In genomic region chr16:85549971-85550567, GRCm38 (mm10) we compare ENCODE assay signal across 7 mouse cellular contexts. TPM values are rescaled to one million over a fixed set of nuclear protein-coding genes. Genes with fewer than 3 reads are reported as not detected.
DNase-seq lines count a peak whose midpoint lies in the region; ATAC-seq and TF ChIP-seq lines count a peak whose summit lies in the region.

No protein-coding gene starts in this region.

- DNase-seq in ES-E14 (ENCODE audit: low read depth, low spot score) = no peak
- DNase-seq in adrenal gland, postnatal 25 days = peak; percentile 25
- DNase-seq in kidney, adult 18-20 months = peak; percentile 38
- DNase-seq in lung, embryonic 14.5 days = peak; percentile 54

- no peak for TF ChIP-seq CTCF in lung, embryonic 14.5 days (IDR thresholded peaks at IDR 0.05; ENCODE audit: low read depth)
- TF ChIP-seq CTCF in small intestine, adult 2 months (IDR thresholded peaks at IDR 0.05; ENCODE audit: extremely low read depth, insufficient read length, insufficient replicate concordance, low read depth, low read length) = no peak

- H3K27ac ChIP-seq in ES-E14 (ENCODE audit: insufficient read depth, low read depth, low read length, poor library complexity, severe bottlenecking) = no peak overlapping the region
- H3K27ac ChIP-seq in lung, embryonic 14.5 days (ENCODE audit: low read depth) = peak overlapping the region; percentile 47; the same call in 1 of the 2 replicates
- H3K27ac ChIP-seq in small intestine, adult 2 months (ENCODE audit: insufficient read depth, low read depth, low read length) = peak overlapping the region; percentile 31; the same call in 1 of the 2 replicates

- H3K27me3 ChIP-seq in lung, embryonic 14.5 days (ENCODE audit: insufficient read depth, low read length) = no peaks in the 10 kb centered on the region
- no peaks in the 10 kb centered on the region for H3K27me3 ChIP-seq in small intestine, adult 2 months (ENCODE audit: control insufficient read depth, insufficient read depth, low read length)

- H3K36me3 ChIP-seq in ES-E14 (ENCODE audit: control insufficient read depth, insufficient read depth, low read length, poor library complexity, severe bottlenecking) = no peaks in the 10 kb centered on the region
- H3K36me3 ChIP-seq in lung, embryonic 14.5 days (ENCODE audit: insufficient read depth) = no peaks in the 10 kb centered on the region
- no peaks in the 10 kb centered on the region for H3K36me3 ChIP-seq in small intestine, adult 2 months (ENCODE audit: control insufficient read depth, insufficient read depth, low read length)

- 0 out of 4 replicates have a peak, but pooled peaks cover 0 to 2% of the 10 kb centered on the region in 2 experiments for H3K4me1 ChIP-seq in ES-E14 (ENCODE audit: control insufficient read depth in 2 of 2, insufficient read depth in 2 of 2, low read length in 2 of 2, poor library complexity in 1 of 2)
- no peaks in the 10 kb centered on the region for H3K4me1 ChIP-seq in lung, embryonic 14.5 days (ENCODE audit: insufficient read depth)
- peaks cover 6% of the 10 kb centered on the region for H3K4me1 ChIP-seq in small intestine, adult 2 months (ENCODE audit: control insufficient read depth, insufficient read depth, insufficient read length, low read length)

- WGBS in lung, embryonic 14.5 days = 2% methylated on average over 25 of the region's 25 CpGs
- WGBS in small intestine, adult 2 months = 5% methylated on average over 25 of the region's 25 CpGs

- ATAC-seq in granulocyte monocyte progenitor cell, adult 5-6 weeks (replicated peaks; ENCODE audit: poor library complexity, severe bottlenecking) = 0 out of 2 replicates have a peak, but pooled peaks have one; percentile 26
- ATAC-seq in lung, embryonic 14.5 days (ENCODE audit: insufficient read depth) = peak; percentile 81
- no peak for ATAC-seq in activated CD4-positive, CD25-positive, alpha-beta regulatory T cell, adult 4 months

- H3K4me2 ChIP-seq in lung, embryonic 14.5 days = peak overlapping the region; percentile 80

- no peak for TF ChIP-seq POLR2A in small intestine, adult 2 months (IDR thresholded peaks at IDR 0.05; ENCODE audit: low read depth, low read length)

- H3K4me3 ChIP-seq in ES-E14 (ENCODE audit: insufficient read depth in 1 of 2, low read depth in 1 of 2, low read length in 2 of 2, poor library complexity in 1 of 2, severe bottlenecking in 1 of 2) = peak overlapping the region; percentile 71 to 91
- H3K4me3 ChIP-seq in lung, embryonic 14.5 days (ENCODE audit: low read depth, low read length) = peak overlapping the region; percentile 48
- H3K4me3 ChIP-seq in small intestine, adult 2 months (ENCODE audit: low read depth, low read length) = peak overlapping the region; percentile 62

- H3K9ac ChIP-seq in ES-E14 (ENCODE audit: insufficient read depth, low read depth, low read length, poor library complexity, severe bottlenecking) = peak overlapping the region; percentile 50
- H3K9ac ChIP-seq in lung, embryonic 14.5 days = peak overlapping the region; percentile 53

- in situ Hi-C loops in ES-E14 (cut with MboI; ENCODE audit: low sequenced_read_pairs in 2 of 2, unreplicated experiment in 2 of 2) = no loop called here

- no peaks in the 10 kb centered on the region for H3K9me3 ChIP-seq in ES-E14 (ENCODE audit: control insufficient read depth, insufficient read depth, low read depth, low read length)
- H3K9me3 ChIP-seq in lung, embryonic 14.5 days (ENCODE audit: low read depth, low read length) = no peaks in the 10 kb centered on the region

TF ChIP-seq in ES-E14, 5 proteins besides CTCF, POLR2A, EP300 and RAD21:
- TF ChIP-seq ZNF384 (IDR thresholded peaks at IDR 0.05; ENCODE audit: low read depth, low read length) (no peak), CHD2 (IDR thresholded peaks at IDR 0.05; ENCODE audit: low read depth, low read length) (no peak), HCFC1 (IDR thresholded peaks at IDR 0.05; ENCODE audit: borderline replicate concordance, insufficient read depth, low read length) (no peak), ZC3H11A (IDR thresholded peaks at IDR 0.05; ENCODE audit: borderline replicate concordance, low read depth, low read length) (no peak), MAFK (IDR thresholded peaks at IDR 0.05; ENCODE audit: insufficient read depth, low read depth, low read length) (no peak)

RNA-seq across cellular contexts. Expression of gene Cyyr1, which starts 3.1 kb away (rescaled TPM):
- total RNA-seq in ES-E14 (2012; rRNA removed) = 4.6 and 5.1 TPM in 2 replicates
- 19.6 and 20.2 TPM in 2 replicates for total RNA-seq in adrenal gland, postnatal 25 days (2021)
- not detected in 2 replicates for total RNA-seq in granulocyte monocyte progenitor cell, adult 5-6 weeks (2014; fragmentation: Nextera tagmentation)
- not detected in 2 replicates for total RNA-seq in granulocyte monocyte progenitor cell, adult 5-6 weeks (2017)
- 11.5 and 11.8 TPM in 2 replicates for polyA plus RNA-seq in lung, embryonic 14.5 days (2014; fragmentation: Nextera tagmentation; extraction: Ambion mirVana)
- 1.9 and 3.5 TPM in 2 replicates for polyA plus RNA-seq in small intestine, adult 2 months (2012; rRNA removed)
- not detected for polyA plus RNA-seq in activated CD4-positive, CD25-positive, alpha-beta regulatory T cell, adult 4 months (2017; shearing (Covaris generic))
